Mouse (Mus musculus): ENCODE data around the gene Trim39.

DNA sequence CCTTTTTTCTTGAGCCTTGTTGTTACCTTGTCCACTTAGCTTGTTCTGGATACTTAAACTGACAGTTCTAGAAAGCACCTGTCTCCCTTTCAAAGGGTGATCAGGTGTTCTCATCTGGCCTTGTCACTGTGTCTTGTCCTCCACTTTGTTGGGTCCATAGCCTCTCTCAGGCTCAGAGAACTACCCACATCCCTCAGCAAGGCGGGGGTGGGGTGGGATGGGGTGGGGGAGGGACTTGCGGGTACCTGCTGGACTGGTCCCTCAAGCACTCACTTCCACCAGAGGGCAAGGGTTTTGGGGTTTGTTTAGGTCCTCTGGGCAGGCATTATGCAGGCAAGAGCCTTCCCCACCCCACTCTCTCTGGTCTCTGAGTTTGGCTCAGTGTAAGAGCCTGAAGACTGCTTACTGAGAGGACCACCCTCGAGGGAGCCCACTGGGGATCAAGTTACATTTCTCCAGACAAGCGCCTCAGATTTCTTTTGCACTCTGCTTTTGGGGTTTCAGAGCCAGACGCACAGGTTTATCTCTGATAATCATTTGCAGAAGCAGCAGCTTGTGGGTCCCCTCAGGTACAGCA is 31.3 kb downstream of the Trim39 start:
- TF ChIP-seq CTCF (IDR thresholded peaks at IDR 0.05; ENCODE audit: extremely low read depth, insufficient read depth, insufficient read length, insufficient replicate concordance) (no peak), POLR2A (IDR thresholded peaks at IDR 0.05; ENCODE audit: low read depth, low read length) (no peak)

All from spleen, adult 2 months (tissue).